Mouse (Mus musculus) left cerebral cortex, postnatal 14 days (tissue): ENCODE measurements at regions not wholly inside any gene's neighbourhood (a gene's known extent, or its start where the extent isn't known, plus 50 kb on each side); places are given as distances from the start of the nearest gene placed in this dataset.

Source experiments
- DNase-seq, 2 experiments: peaks; one replicate each; pipeline ENCODE4 v3.0.0; 2021 to 2022; ENCODE audit warnings: low spot score in 2 of 2, mixed read lengths in 1 of 2
- intact Hi-C: fragments of 180-260 bp; cut with DNase I; formaldehyde crosslinking; loops from one replicate; pipeline ENCODE4 v1.15.1; 2025

- DNase-seq: no peak
- intact Hi-C loops: no loop called here
Measured at GRCm38 (mm10) chr14:71234900-71235299, 635.3 kb upstream of the Fam160b2 start.

GRCm38 (mm10) chr14:71234276-71234675 is 634.6 kb upstream of the Fam160b2 start:
- no peak for DNase-seq
- intact Hi-C loops: no loop called here

- intact Hi-C loops: no loop called here
- DNase-seq: no peak
Measured at GRCm38 (mm10) chr14:71231223-71231815, 631.7 kb upstream of the Fam160b2 start.

- intact Hi-C loops: no loop called here
- DNase-seq: no peak
Measured at GRCm38 (mm10) chr14:71230484-71231188, 631.0 kb upstream of the Fam160b2 start.

- DNase-seq: no peak
- intact Hi-C loops: no loop called here
Measured at GRCm38 (mm10) chr14:71229955-71230354, 630.3 kb upstream of the Fam160b2 start.

GRCm38 (mm10) chr14:71228894-71229446 is 629.3 kb upstream of the Fam160b2 start:
- intact Hi-C loops: no loop called here
- no peak for DNase-seq

- DNase-seq: no peak
- intact Hi-C loops: no loop called here
Measured at GRCm38 (mm10) chr14:71217041-71217440, 617.4 kb upstream of the Fam160b2 start.

GRCm38 (mm10) chr14:71211359-71211978 is 611.8 kb upstream of the Fam160b2 start:
- no peak for DNase-seq
- intact Hi-C loops: no loop called here

GRCm38 (mm10) chr14:71203459-71203858 is 603.8 kb upstream of the Fam160b2 start:
- intact Hi-C loops: no loop called here
- no peak for DNase-seq

- DNase-seq: no peak
- intact Hi-C loops: no loop called here
Measured at GRCm38 (mm10) chr14:71200917-71201316, 601.3 kb upstream of the Fam160b2 start.

GRCm38 (mm10) chr14:71199178-71199879 is 599.7 kb upstream of the Fam160b2 start:
- intact Hi-C loops: no loop called here
- DNase-seq: no peak

GRCm38 (mm10) chr14:71194219-71194618 is 594.6 kb upstream of the Fam160b2 start:
- no peak for DNase-seq
- intact Hi-C loops: no loop called here

- DNase-seq: no peak
Measured at GRCm38 (mm10) chr14:71192486-71192885, 592.9 kb upstream of the Fam160b2 start.

GRCm38 (mm10) chr14:71189360-71189759 is 589.7 kb upstream of the Fam160b2 start:
- intact Hi-C loops: no loop called here

More at GRCm38 (mm10) chr14:71192486-71192885, 592.9 kb upstream of the Fam160b2 start:
- intact Hi-C loops: no loop called here

GRCm38 (mm10) chr14:71177341-71177740 is 577.7 kb upstream of the Fam160b2 start:
- intact Hi-C loops: no loop called here
- no peak for DNase-seq

More at GRCm38 (mm10) chr14:71189360-71189759, 589.7 kb upstream of the Fam160b2 start:
- DNase-seq: no peak

GRCm38 (mm10) chr14:71174175-71174574 is 574.5 kb upstream of the Fam160b2 start:
- DNase-seq: no peak
- intact Hi-C loops: no loop called here

GRCm38 (mm10) chr14:71159556-71159955 is 559.9 kb upstream of the Fam160b2 start:
- intact Hi-C loops: no loop called here
- no peak for DNase-seq

- DNase-seq: no peak
- intact Hi-C loops: no loop called here
Measured at GRCm38 (mm10) chr14:71142465-71142864, 542.8 kb upstream of the Fam160b2 start.

- intact Hi-C loops: no loop called here
Measured at GRCm38 (mm10) chr14:71129771-71130211, 530.2 kb upstream of the Fam160b2 start.

GRCm38 (mm10) chr14:71128495-71128894 is 528.9 kb upstream of the Fam160b2 start:
- no peak for DNase-seq
- intact Hi-C loops: no loop called here

More at GRCm38 (mm10) chr14:71129771-71130211, 530.2 kb upstream of the Fam160b2 start:
- no peak for DNase-seq
